Mouse (Mus musculus) brain, embryonic 14.5 days (tissue): ENCODE data around the gene Wfdc6a. TPM values are rescaled to one million over a fixed set of nuclear protein-coding genes. Genes with fewer than 3 reads are reported as not detected.

ENCODE experiments used
- DNase-seq: peaks from one replicate; pipeline ENCODE4 v3.0.0-alpha.2; 2011; ENCODE audit warnings: low read depth
- CTCF ChIP-seq: fragments of 200-500 bp; IDR thresholded peaks from 2 replicates; pipeline ENCODE4 v1.5.1; 2012; ENCODE audit warnings: inconsistent platforms, mild to moderate bottlenecking, moderate library complexity, borderline replicate concordance; ENCODE audit not compliant: insufficient read depth, insufficient read length; ENCODE audit errors: extremely low read depth
- POLR2A ChIP-seq: fragments of 200-500 bp; IDR thresholded peaks from 2 replicates; pipeline ENCODE4 v1.6.1; 2012; ENCODE audit warnings: mild to moderate bottlenecking, inconsistent platforms, borderline replicate concordance; ENCODE audit not compliant: poor library complexity, insufficient read depth, insufficient read length, severe bottlenecking; ENCODE audit errors: extremely low read depth
- polyA plus RNA-seq: library from polyadenylated mRNA; depleted of rRNA; stranded (reverse); fragments of >200 nt; gene quantifications from 2 replicates; pipeline ENCODE4 v1.2.3, GENCODE M21; 2012

Gene Wfdc6a
- polyA plus RNA-seq, 1 experiment = not detected

DNA sequence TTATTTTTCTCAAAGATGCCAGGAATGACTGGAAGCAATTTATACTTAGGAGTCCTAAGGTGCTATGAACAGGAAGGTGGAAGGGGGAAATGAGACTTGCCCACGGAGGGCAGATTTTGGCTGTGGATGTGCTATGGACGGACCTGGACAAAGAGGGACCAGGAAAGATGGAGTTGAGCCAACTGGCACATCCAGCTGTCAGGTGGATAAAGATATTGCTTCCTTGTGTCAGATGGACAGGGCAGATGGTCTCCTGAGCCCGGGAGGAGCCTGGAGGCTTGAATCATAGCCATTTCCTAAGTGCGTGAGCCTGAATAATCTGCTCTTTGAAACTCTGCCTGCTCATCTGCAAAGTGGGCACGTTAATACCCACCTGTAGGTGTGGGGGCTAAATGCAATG is 20.9 kb downstream of the Wfdc6a start:
- TF ChIP-seq CTCF = no peak
- TF ChIP-seq POLR2A = no peak
- peak; percentile 15 for DNase-seq

DNA sequence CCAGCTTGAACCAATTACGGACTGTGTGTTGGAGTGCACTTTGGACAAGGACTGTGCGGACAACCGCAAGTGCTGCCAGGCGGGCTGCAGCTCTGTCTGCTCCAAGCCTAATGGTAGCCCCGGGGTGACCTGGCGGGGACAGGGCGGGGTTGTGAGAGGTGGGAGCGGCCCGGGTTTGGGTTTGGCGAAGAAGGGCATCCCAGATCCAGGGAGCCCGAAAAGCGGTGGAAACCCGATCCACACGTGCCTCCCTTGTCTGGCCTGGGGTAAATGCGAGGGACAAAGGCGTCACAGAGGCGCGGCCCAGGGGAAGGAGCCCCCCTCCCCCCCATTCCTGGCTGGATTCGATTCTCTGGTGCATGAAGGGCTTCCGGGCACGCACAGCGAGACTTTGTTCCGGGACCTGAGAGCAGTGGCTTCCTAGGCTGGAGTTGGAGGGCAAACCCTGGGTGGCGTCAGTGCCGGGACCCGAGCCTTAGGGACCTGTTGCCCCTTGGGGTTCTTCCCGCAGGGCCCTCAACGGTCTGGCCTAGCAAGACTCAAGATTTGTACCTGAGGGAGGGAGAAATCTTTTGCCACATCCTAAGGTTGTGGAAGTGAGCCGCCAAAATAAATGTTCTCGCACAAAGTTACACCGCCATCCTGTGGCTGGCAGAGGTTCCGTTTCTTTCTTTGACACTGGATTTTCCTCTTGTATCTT is 21.8 kb downstream of the Wfdc6a start:
- DNase-seq = peak; percentile 80
- TF ChIP-seq CTCF = peak; percentile 71
- TF ChIP-seq POLR2A = no peak

DNA sequence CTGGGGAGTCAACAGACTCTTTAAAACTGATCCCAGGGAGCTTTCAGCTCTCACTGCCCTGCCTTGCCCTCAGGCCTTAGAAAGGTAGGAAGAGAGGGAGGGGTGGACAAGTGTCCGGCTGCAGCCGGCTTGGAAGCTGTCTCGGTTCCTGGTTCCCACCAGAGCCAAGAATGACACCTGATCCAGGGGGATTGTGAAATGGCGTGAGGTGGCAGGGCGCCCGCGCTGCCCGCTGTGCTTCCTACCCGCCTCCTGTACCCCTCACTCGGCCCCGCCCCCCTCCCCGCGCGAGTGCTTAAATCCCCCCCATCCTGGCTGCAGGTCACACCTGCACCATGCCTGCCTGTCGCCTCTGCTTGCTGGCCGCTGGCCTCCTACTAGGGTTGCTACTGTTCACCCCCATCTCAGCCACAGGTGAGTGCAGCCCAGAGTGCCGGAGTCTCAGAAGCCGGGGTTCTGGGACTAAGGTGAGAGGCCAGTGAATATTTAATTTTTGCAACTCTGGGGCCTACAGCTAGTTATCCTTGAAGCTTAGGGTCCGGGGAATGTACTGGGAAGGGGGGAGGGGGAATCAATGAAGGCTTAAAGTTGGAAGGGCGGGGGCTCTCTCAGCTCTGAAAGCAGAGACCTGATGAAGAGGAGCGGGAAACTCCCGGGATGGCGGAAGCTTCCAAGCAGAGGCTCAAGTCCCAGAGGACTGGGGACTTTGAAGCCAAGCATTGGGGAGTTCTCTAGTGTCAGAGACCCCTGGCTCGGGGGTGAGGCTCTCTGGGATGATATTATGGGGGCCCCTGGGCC is 22.7 kb downstream of the Wfdc6a start, which contains the start of gene Wfdc2:
Wfdc2 (plus strand) TSS at position 23 of the 798 bp plus-strand sequence.
- TF ChIP-seq POLR2A (no peak), CTCF (no peak)
- peak; percentile 18 for DNase-seq

DNA sequence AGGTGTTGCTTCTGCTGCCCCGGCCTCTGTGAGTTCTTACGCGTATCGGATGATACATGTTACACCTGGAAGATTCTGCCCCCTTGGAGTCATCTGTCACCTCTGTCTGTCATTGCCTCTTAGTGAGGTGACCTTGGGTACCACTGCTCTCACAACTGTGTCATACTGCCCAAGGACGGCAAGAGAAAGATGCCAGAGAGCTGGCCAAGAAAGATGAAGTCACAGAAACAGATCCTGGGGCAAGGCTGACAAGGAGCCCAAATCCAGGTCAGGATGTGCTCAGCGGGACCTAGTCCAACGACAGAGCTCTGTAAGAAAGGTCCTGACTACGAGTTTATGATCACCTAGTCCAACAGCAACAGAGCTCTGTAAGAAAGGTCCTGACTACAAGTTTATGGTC is 25.1 kb downstream of the Wfdc6a start:
- DNase-seq = no peak
- no peak for TF ChIP-seq CTCF
- no peak for TF ChIP-seq POLR2A

DNA sequence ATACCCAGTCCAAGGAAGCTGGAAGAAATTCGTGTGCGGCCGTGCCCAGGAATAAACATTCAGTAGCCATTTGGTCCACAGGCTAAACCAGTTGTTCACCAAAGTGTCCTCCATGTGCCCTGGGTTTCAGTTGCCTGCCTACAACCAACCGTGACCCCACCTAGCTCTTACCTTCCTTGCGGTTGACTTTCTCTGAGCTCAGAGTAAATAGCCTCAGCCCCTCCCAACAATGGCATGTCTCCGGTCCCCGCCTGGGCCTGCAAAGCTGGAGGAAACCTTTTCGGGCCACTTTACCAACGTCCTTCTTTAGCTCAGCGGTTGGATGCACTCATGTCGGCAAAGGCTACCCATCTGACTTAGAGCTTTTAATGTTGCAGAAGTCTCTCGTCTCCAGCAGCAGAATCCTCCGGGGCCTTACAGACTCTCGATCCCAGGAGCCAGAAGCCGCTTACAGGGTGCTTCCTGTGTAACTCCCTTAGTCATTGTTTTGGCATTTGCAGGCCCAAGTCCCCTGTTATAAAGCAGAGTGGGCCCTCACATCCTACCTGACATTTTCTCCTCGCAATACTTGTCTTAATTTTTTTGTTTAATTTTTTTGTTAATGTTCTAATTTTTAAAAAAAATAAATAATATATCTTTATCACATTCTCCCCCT is 26.1 kb downstream of the Wfdc6a start:
- no peak for DNase-seq
- TF ChIP-seq CTCF (no peak), POLR2A (no peak)

DNA sequence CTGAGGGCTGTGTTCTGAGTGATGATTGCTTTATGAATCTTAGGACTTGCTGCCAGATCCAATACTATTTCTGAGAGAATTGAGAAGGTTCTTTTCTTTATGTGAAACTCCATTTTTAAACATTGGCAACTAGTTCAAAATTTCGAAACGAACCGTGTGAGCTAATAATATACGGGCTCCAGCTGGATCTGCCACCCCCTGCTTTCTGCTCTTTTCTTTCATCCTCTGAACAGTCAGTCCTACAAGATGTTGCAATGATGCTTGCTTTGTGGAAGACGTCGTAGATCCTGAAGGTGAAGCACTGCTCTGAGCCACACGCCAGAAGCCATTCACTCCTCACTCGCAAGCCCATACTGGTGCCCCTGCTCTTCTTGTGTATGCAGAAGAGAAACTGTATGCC is 26.8 kb downstream of the Wfdc6a start:
- no peak for TF ChIP-seq POLR2A
- no peak for TF ChIP-seq CTCF
- no peak for DNase-seq

DNA sequence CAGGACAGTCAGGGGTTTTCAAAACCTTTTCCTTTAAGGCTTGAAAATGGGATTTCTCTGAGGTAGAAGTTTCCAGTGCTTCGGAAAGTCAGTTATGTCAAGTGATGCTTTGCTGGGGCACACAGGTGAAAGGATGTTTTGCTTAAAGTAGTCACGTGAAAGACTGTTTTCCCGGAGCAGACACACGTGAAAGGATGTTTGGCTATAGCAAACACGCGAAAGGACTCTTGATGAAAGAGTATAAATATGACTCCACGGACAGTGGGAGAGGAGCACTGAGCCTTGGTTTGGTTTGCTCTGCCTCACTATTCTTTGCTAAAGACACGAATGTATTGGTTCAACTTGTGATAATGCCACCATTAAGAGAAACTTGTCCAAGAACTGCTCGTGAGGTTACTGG is 33.7 kb downstream of the Wfdc6a start:
- TF ChIP-seq POLR2A = no peak
- no peak for DNase-seq

DNA sequence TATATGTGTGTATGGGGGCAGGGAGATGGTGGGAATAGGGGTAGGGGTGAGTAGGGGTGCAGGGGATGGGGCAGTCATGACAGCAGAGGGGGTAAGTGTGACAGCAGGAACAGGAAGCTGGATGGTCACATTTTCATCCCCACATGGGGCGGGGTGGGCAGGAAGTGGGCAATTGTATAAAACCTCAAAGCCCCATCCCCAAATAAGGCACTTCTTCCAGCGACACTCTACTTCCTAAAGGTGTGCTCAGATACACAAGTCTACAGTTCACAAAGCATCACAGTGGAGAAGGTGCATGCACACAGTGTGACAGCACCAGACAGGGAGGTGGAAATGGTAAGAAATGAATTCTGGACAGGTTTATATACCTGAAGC is 34.4 kb downstream of the Wfdc6a start:
- DNase-seq = no peak
- TF ChIP-seq POLR2A = no peak

DNA sequence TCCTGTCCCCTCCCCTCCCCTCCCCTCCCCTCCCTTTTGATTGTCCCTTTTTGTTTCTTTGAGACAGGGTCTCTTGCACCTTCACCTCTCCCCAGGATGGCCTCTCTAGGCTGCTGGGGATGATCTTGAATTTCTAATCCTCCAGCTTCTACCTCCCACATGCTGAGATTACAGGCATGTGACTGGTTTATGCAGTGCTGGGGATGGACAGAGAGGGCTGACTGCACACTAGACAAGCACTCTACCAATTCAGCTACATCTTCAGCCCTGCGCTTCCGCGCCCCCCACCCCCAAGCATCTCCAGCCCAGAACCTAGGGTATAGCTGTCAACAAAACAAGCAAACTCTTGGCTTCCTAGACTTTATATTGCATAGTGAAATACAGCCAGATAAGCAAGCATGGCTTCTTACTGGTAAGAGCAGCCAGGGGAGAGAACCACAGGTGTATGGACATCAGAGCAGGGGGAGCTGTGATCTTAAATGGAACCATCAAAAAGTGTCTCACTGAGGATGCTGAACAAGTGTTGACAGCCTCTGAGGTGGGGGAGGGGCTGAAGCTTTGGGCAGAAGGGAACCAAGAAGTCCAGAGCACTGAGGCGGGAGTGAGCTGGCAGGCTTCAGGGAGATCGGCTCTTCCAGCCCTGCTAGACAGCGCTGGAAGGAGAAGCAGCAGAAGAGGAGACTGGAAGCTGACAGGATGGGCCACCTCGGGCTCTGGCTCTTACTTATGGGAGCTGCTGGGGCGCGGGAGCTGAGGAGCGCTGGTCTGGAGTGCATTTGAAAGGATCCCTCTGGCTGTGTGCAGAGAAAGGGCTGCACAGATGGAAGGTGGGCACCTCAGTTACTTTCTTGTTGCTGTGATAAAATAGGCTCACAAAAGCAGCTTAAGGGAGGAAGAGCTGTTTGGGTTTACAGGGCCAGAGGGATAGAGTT is 35.0 kb downstream of the Wfdc6a start:
- no peak for TF ChIP-seq CTCF
- TF ChIP-seq POLR2A = no peak
- no peak for DNase-seq

DNA sequence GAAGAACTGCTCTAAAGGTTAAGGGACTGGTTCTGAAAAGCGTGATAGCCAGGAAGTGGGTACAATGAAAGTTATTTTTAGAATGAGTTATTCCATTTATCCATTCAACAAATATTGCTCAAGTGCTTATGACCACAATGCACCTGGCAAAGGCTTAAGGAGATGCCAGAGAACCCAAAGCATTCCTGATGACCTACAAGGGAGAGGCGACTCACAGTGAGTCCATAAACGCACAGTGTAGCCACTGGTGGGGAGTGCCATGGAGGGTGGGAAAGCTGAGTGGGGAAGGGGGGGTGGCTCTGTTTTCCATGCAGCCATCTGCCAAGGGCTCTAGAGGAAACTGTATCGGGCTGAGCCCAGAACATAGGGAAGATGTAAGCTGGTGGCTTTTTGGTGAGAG is 35.9 kb downstream of the Wfdc6a start:
- TF ChIP-seq CTCF = no peak
- no peak for TF ChIP-seq POLR2A
- no peak for DNase-seq
